Mouse (Mus musculus): ENCODE measurements at regions not wholly inside any gene's neighbourhood (a gene's known extent, or its start where the extent isn't known, plus 50 kb on each side); places are given as distances from the start of the nearest gene placed in this dataset.

DNA sequence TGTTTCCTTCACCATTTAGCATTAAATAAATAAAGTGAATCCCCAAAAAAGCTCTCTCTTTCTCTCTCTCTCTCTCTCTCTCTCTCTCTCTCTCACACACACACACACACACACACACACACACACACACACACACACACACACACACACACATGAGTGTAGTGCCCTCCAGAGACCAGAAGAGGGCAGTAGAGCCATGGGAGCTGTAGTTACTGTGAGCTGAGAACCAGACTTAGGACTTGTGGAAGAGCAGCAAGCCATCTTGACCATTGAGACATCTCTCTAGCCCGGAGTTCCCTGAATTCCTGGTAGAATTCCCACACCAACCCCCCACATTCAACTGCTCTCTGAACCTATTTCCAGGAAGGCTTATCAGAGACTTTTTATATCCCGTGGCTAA is 190.3 kb downstream of the Rplp1 start:
- 95% methylated on average over 2 of the region's 2 CpGs for WGBS
- no peaks in the 10 kb centered on the region for H3K27me3 ChIP-seq (ENCODE audit: control insufficient read depth, insufficient read depth, low read length)
- no peak overlapping the region for H3K4me2 ChIP-seq (replicated peaks; ENCODE audit: low read depth, low read length, severe bottlenecking)
- DNase-seq (ENCODE audit: low spot score) (no peak), ATAC-seq (ENCODE audit: low FRiP score, low read depth) (no peak)
- no peaks in the 10 kb centered on the region for H3K9me3 ChIP-seq (ENCODE audit: control insufficient read depth, low read length)
- H3K4me3 ChIP-seq (replicated peaks; ENCODE audit: low read length) = no peak overlapping the region
- no peak for TF ChIP-seq POLR2A (IDR thresholded peaks at IDR 0.05; ENCODE audit: borderline replicate concordance, extremely low read depth, insufficient read depth, insufficient read length)
- no peak overlapping the region for H3K9ac ChIP-seq (ENCODE audit: low read depth, low read length, severe bottlenecking)
- H3K4me1 ChIP-seq (ENCODE audit: control insufficient read depth, insufficient read depth, low read length) = peaks cover 22% of the 10 kb centered on the region
- H3K27ac ChIP-seq (replicated peaks; ENCODE audit: low read depth, low read length) = no peak overlapping the region
- no peaks in the 10 kb centered on the region for H3K36me3 ChIP-seq (ENCODE audit: control insufficient read depth, insufficient read depth, low read length)

DNA sequence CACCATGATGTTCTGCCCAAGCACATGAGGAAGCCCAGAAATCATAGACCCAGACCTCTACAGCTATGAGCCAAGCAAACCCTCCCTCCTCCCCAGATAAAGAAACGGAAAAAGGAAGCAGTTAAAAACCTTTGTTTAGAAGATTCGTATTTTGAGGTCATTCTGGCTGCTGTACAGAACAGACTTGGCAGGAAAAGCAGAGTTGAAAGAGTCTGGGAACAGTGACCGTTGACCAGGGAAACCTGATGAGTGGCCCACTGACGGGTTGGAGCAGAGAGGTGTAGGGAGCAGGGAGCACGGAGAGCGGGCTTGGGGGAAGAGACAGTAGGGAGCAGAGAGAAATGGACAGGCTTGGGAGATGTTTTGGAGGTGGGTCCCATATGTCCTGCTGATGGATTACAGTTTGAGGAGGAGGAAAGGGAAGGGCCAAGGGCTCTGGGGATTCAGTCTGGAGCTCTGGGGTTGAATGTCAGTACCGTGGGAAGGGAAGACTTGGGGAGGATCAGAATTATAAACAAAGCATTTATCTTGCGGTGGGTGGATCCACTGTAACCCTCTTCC is 191.2 kb downstream of the Rplp1 start:
- 0 out of 2 replicates have a peak, but pooled peaks cover under 1% of the 10 kb centered on the region for H3K27me3 ChIP-seq (ENCODE audit: control insufficient read depth, insufficient read depth, low read length)
- H3K4me3 ChIP-seq (replicated peaks; ENCODE audit: low read length) = no peak overlapping the region
- 77% methylated on average over 8 of the region's 8 CpGs for WGBS
- H3K36me3 ChIP-seq (ENCODE audit: control insufficient read depth, insufficient read depth, low read length) = no peaks in the 10 kb centered on the region
- no peaks in the 10 kb centered on the region for H3K9me3 ChIP-seq (ENCODE audit: control insufficient read depth, low read length)
- no peak overlapping the region for H3K27ac ChIP-seq (replicated peaks; ENCODE audit: low read depth, low read length)
- no peak for DNase-seq (ENCODE audit: low spot score)
- H3K9ac ChIP-seq (ENCODE audit: low read depth, low read length, severe bottlenecking) = no peak overlapping the region
- H3K4me2 ChIP-seq (replicated peaks; ENCODE audit: low read depth, low read length, severe bottlenecking) = no peak overlapping the region
- peaks cover 21% of the 10 kb centered on the region for H3K4me1 ChIP-seq (ENCODE audit: control insufficient read depth, insufficient read depth, low read length)
- no peak for ATAC-seq (ENCODE audit: low FRiP score, low read depth)
- no peak for TF ChIP-seq POLR2A (IDR thresholded peaks at IDR 0.05; ENCODE audit: borderline replicate concordance, extremely low read depth, insufficient read depth, insufficient read length)

- H3K36me3 ChIP-seq (ENCODE audit: control insufficient read depth, insufficient read depth, low read length) = no peaks in the 10 kb centered on the region
- no peak for TF ChIP-seq POLR2A (IDR thresholded peaks at IDR 0.05; ENCODE audit: borderline replicate concordance, extremely low read depth, insufficient read depth, insufficient read length)
- WGBS = 75% methylated on average over 5 of the region's 5 CpGs
- H3K27me3 ChIP-seq (ENCODE audit: control insufficient read depth, insufficient read depth, low read length) = peaks cover 8% of the 10 kb centered on the region; the same call in 1 of the 2 replicates
- no peak overlapping the region for H3K9ac ChIP-seq (ENCODE audit: low read depth, low read length, severe bottlenecking)
- DNase-seq (ENCODE audit: low spot score) (no peak), ATAC-seq (ENCODE audit: low FRiP score, low read depth) (no peak)
- no peak overlapping the region for H3K4me2 ChIP-seq (replicated peaks; ENCODE audit: low read depth, low read length, severe bottlenecking)
- no peak overlapping the region for H3K4me3 ChIP-seq (replicated peaks; ENCODE audit: low read length)
- H3K4me1 ChIP-seq (ENCODE audit: control insufficient read depth, insufficient read depth, low read length) = peaks cover 12% of the 10 kb centered on the region; the same call in 1 of the 2 replicates
- H3K9me3 ChIP-seq (ENCODE audit: control insufficient read depth, low read length) = no peaks in the 10 kb centered on the region
- no peak overlapping the region for H3K27ac ChIP-seq (replicated peaks; ENCODE audit: low read depth, low read length)
These were observed 192.5 kb downstream of the Rplp1 start for GRCm38 (mm10) chr9:61721851-61722250.

GRCm38 (mm10) chr9:61721071-61721470 is 193.3 kb downstream of the Rplp1 start:
- no peak for DNase-seq (ENCODE audit: low spot score)
- WGBS = 24% methylated on average over 4 of the region's 4 CpGs
- Histone ChIP-seq H3K4me1 (ENCODE audit: control insufficient read depth, insufficient read depth, low read length) (peaks cover 12% of the 10 kb centered on the region; the same call in 1 of the 2 replicates), H3K4me3 (replicated peaks; ENCODE audit: low read length) (no peak overlapping the region), H3K9me3 (ENCODE audit: control insufficient read depth, low read length) (no peaks in the 10 kb centered on the region), H3K4me2 (replicated peaks; ENCODE audit: low read depth, low read length, severe bottlenecking) (no peak overlapping the region), H3K27me3 (ENCODE audit: control insufficient read depth, insufficient read depth, low read length) (peaks cover 8% of the 10 kb centered on the region; the same call in 1 of the 2 replicates), H3K36me3 (ENCODE audit: control insufficient read depth, insufficient read depth, low read length) (no peaks in the 10 kb centered on the region), H3K9ac (ENCODE audit: low read depth, low read length, severe bottlenecking) (no peak overlapping the region), H3K27ac (replicated peaks; ENCODE audit: low read depth, low read length) (no peak overlapping the region)
- ATAC-seq (ENCODE audit: low FRiP score, low read depth) = no peak
- TF ChIP-seq POLR2A (IDR thresholded peaks at IDR 0.05; ENCODE audit: borderline replicate concordance, extremely low read depth, insufficient read depth, insufficient read length) = no peak

- Histone ChIP-seq H3K9me3 (ENCODE audit: control insufficient read depth, low read length) (no peaks in the 10 kb centered on the region), H3K9ac (ENCODE audit: low read depth, low read length, severe bottlenecking) (no peak overlapping the region), H3K4me1 (ENCODE audit: control insufficient read depth, insufficient read depth, low read length) (peaks cover 14% of the 10 kb centered on the region), H3K4me2 (replicated peaks; ENCODE audit: low read depth, low read length, severe bottlenecking) (no peak overlapping the region), H3K4me3 (replicated peaks; ENCODE audit: low read length) (no peak overlapping the region), H3K27me3 (ENCODE audit: control insufficient read depth, insufficient read depth, low read length) (peaks cover 8% of the 10 kb centered on the region; the same call in 1 of the 2 replicates), H3K27ac (replicated peaks; ENCODE audit: low read depth, low read length) (no peak overlapping the region), H3K36me3 (ENCODE audit: control insufficient read depth, insufficient read depth, low read length) (no peaks in the 10 kb centered on the region)
- no peak for TF ChIP-seq POLR2A (IDR thresholded peaks at IDR 0.05; ENCODE audit: borderline replicate concordance, extremely low read depth, insufficient read depth, insufficient read length)
- DNase-seq (ENCODE audit: low spot score) (no peak), ATAC-seq (ENCODE audit: low FRiP score, low read depth) (no peak)
- 65% methylated on average over 5 of the region's 5 CpGs for WGBS
These were observed 194.1 kb downstream of the Rplp1 start for GRCm38 (mm10) chr9:61720206-61720605.

Data from limb, embryonic 14.5 days (tissue).